34 mouse cellular contexts compared by ENCODE assay signal in the genomic region with DNA sequence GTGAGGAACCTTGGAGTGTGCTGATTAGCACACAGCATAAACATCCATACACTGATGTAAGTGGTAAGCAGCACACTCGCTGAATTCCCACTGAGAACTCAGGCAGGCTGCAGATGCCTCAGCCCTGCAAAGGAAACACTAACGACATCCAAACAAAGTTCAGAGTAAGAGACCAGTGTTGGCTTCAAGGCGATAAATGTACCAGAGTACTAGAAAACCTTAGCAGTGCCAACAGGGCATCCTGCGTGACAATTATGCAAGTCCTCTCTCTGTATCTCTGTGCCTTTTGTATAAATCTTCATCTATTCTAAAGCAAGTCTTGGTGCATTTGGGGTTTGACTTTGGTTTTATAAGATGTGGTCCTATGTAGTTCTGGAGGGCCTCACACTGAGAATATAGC.
"Had no signal": no experiment of that assay in that cellular context is flagged by ENCODE, and none has a peak within 500 bp of the region (broad histone marks: within the 10 kb centered on the region; RNA-seq: fewer than 3 reads in every experiment).

No protein-coding gene starts in this region.

- H3K9me3 ChIP-seq: heart, embryonic 10.5 days; heart, embryonic 12.5 days; heart, embryonic 13.5 days; heart, embryonic 15.5 days; hindbrain, embryonic 10.5 days; hindbrain, embryonic 12.5 days; hindbrain, embryonic 13.5 days; hindbrain, embryonic 15.5 days; intestine, embryonic 15.5 days; kidney, embryonic 15.5 days had no signal

- H3K27me3 ChIP-seq: heart, embryonic 12.5 days; heart, embryonic 13.5 days; heart, embryonic 15.5 days; hindbrain, embryonic 12.5 days; hindbrain, embryonic 13.5 days; hindbrain, embryonic 15.5 days; intestine, embryonic 15.5 days; kidney, embryonic 15.5 days had no signal

- ATAC-seq: hindbrain, embryonic 16.5 days; hindbrain, postnatal 0 days; inflammation-experienced regulatory T-cells, adult 6 months; intestine, embryonic 15.5 days; intestine, embryonic 16.5 days; intestine, postnatal 0 days had no signal

- DNase-seq: heart, postnatal 10 days; heart, postnatal 14 days; heart, postnatal 36 days; heart, postnatal 4 days; kidney, adult 11 months; kidney, adult 18-20 months; kidney, adult 2 months; kidney, adult 8-10 months; kidney, adult 9 months; kidney, postnatal 10 days; kidney, postnatal 14 days; kidney, postnatal 25 days; kidney, postnatal 36 days; kidney, postnatal 4 days; layer of hippocampus, adult 9-11 months; layer of hippocampus, postnatal 36 days had no signal

- H3K27ac ChIP-seq: heart, embryonic 10.5 days; heart, embryonic 13.5 days; heart, embryonic 15.5 days; hindbrain, embryonic 10.5 days; hindbrain, embryonic 12.5 days; hindbrain, embryonic 13.5 days; hindbrain, embryonic 14.5 days; hindbrain, embryonic 15.5 days; hindbrain, postnatal 0 days; intestine, embryonic 15.5 days; kidney, embryonic 15.5 days; kidney, postnatal 0 days; layer of hippocampus, adult 2 months had no signal

- H3K4me3 ChIP-seq: heart, embryonic 10.5 days; heart, embryonic 12.5 days; heart, embryonic 13.5 days; heart, embryonic 15.5 days; hindbrain, embryonic 10.5 days; hindbrain, embryonic 12.5 days; hindbrain, embryonic 13.5 days; hindbrain, embryonic 15.5 days; intestine, embryonic 15.5 days; kidney, embryonic 15.5 days; layer of hippocampus, adult 2 months had no signal

- H3K4me2 ChIP-seq: heart, embryonic 12.5 days; heart, embryonic 13.5 days; heart, embryonic 15.5 days; hindbrain, embryonic 12.5 days; hindbrain, embryonic 13.5 days; hindbrain, embryonic 14.5 days; hindbrain, embryonic 15.5 days; intestine, embryonic 15.5 days; kidney, embryonic 15.5 days had no signal

- H3K9ac ChIP-seq: heart, embryonic 12.5 days; heart, embryonic 13.5 days; heart, embryonic 15.5 days; hindbrain, embryonic 12.5 days; hindbrain, embryonic 13.5 days; hindbrain, embryonic 14.5 days; hindbrain, embryonic 15.5 days; intestine, embryonic 15.5 days; kidney, embryonic 15.5 days had no signal
